Mouse (Mus musculus) erythroblast, adult 5-6 weeks (primary cell): ENCODE data around the gene Mcm8. TPM values are rescaled to one million over a fixed set of nuclear protein-coding genes. Genes with fewer than 3 reads are reported as not detected.

Experiments
- ATAC-seq: replicated peaks from 2 replicates; pipeline ENCODE4 v1.8.0; 2016; ENCODE audit warnings: moderate number of reproducible peaks, mild to moderate bottlenecking, moderate TSS enrichment, inconsistent platforms; ENCODE audit not compliant: poor library complexity, low FRiP score, severe bottlenecking
- total RNA-seq, 2 experiments: library from RNA; stranded (forward) in 1 of 2; stranded (reverse) in 1 of 2; fragments of 150-400 nt in 1 of 2; fragments of 200-764, 138-1000 nt in 1 of 2; gene quantifications; 2 replicates each; pipeline versions ENCODE4 v1.2.3 to v1.2.4; 2015 to 2017; ENCODE audit warnings: low replicate concordance in 2 of 2

Gene Mcm8
- total RNA-seq, 2 experiments from 2014 or later, result 4.8 to 5.8 TPM

DNA sequence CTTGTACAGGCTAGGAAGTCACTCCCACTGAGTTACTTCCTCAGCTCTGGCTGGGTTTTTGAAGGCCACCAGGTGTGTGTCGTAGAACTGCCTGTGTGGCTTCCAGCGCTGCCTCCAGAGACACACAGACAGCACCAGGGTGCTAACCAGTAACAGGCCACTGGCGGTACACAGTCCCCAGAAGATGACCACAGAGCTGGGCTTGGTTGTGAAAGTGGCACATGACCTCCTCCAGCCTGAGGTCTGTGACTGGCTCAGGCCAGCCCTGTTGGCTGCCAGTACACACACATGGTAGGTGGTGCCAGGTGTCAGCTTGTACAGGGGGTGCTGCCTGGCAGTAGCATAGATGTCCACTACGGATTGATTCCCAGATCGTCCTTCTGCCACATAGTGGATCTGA, 53.7 kb downstream of the Mcm8 start:
- 0 out of 2 replicates have a peak, but pooled peaks have one; percentile 29 for ATAC-seq

DNA sequence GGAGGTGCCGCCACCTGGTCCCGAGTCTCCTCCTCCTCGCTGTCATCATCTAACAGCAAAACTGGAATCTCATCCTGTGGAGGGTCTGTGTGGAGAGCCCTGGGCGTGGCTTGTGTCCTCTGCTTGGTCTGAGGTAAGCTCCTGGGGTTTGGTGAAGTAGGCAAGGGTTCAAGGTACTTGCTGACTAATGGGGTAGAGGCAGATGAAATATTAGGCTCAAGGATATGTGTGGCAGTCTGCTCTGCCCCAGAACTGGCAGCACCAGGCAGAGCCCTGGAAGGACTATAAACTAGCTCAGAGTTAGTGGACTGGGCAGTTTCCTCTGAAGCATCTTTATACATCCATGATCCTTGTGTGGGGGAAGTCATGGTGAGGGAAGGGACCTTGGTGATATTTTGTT, 54.3 kb downstream of the Mcm8 start:
- no peak for ATAC-seq

DNA sequence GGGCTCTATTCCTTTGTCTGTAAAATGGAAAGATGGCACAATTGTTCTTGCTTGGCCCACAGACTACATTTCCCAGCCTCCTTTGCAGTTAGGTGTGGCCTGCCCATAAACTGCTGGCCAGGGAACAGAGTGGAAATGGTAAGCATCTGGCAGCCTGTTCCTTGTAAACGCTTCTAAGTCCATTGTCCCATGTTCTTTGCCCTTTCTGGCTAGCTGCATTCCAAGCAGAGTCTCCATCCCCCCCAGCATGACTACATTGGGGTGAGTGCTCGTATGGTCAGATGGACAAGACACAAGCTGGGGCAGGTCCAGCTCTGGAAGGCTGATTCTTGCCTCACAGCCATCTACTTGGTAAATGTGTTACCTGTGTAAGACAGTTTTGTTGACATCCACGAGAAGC, 55.7 kb downstream of the Mcm8 start:
- ATAC-seq, result no peak

GRCm38 (mm10) chr2:132873657-132874326, 57.9 kb downstream of the Mcm8 start:
- no peak for ATAC-seq

- no peak for ATAC-seq
Measured at GRCm38 (mm10) chr2:132876991-132877390, 61.0 kb downstream of the Mcm8 start.

GRCm38 (mm10) chr2:132879261-132880044, 63.5 kb downstream of the Mcm8 start:
- no peak for ATAC-seq

GRCm38 (mm10) chr2:132880844-132881645, 65.1 kb downstream of the Mcm8 start, which contains the start of gene Lrrn4:
Gene Lrrn4 (minus strand): TSS chr2:132880891.
- no peak for ATAC-seq

DNA sequence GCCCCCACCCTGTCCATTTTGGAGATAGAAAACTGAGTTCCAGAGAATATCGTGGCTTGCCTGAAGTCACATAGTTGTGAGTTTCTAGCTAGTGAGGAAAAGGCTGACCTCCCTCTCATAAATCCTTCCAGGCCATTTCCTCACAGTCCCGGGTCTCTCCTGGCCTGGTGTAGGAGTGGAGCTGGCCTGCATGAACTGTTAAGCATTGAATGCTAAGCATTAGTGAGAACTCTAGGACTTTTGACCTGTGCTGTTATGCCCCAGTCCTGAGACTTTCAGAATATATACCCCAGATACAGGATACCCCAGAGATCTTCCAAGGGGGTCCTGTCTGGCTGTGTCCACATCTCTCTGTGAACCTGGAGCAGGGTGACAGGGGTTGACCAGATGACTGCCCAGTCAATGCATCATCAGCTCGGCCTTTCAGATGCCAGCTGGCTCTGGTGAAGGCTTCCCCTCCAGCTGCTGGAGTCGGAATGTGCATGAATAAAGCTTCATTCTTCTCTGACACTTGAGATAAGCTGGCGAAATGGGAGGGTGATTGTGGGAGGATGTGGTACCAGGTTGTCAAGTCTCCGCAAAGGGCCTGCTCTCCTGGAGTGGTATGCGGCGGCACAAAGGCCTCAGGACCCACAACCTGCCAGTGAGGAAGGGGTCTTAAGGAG, 68.5 kb downstream of the Mcm8 start:
- ATAC-seq, result no peak

DNA sequence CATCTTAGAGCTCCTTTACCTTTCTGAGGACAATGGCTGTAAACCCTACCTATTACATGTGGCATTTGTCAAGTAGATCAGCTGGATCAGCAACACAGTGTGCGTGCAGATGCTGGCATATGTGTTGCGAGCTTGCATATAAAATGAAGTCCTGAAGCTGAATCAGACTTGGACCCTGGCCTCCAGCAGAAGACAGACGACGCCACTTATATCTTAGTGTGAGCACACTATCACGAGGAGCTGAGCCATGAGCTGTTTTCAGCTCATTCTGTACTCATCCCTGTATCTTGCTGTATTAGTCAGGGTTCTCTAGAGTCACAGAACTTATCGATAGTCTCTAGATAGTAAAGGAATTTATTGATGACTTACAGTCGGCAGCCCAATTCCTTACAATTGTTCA, 69.4 kb downstream of the Mcm8 start:
- no peak for ATAC-seq

Other genes starting within 250 kb of the Mcm8 start
- gene Gpcpd1, start 228.4 kb upstream of the Mcm8 start, total RNA-seq (2015; ENCODE audit: low replicate concordance), result 1,227 and 1,267 TPM in 2 replicates
- 1,445 and 1,475 TPM in 2 replicates for gene Gpcpd1, start 228.4 kb upstream of the Mcm8 start, total RNA-seq (2017; ENCODE audit: low replicate concordance)
- 17.7 and 30.5 TPM in 2 replicates for gene Shld1, start 129.2 kb upstream of the Mcm8 start, total RNA-seq (2015; ENCODE audit: low replicate concordance)
- gene Shld1, start 129.2 kb upstream of the Mcm8 start, total RNA-seq (2017; ENCODE audit: low replicate concordance), result 26.1 and 27.6 TPM in 2 replicates
- gene Chgb, start 34.9 kb upstream of the Mcm8 start, total RNA-seq (2015; ENCODE audit: low replicate concordance), result not detected in 2 replicates
- gene Chgb, start 34.9 kb upstream of the Mcm8 start, total RNA-seq (2017; ENCODE audit: low replicate concordance), result not detected in 2 replicates
- 7.1 and 10.0 TPM in 2 replicates for gene Trmt6, start 86 bp upstream of the Mcm8 start, total RNA-seq (2015; ENCODE audit: low replicate concordance)
- 7.5 and 7.7 TPM in 2 replicates for gene Trmt6, start 86 bp upstream of the Mcm8 start, total RNA-seq (2017; ENCODE audit: low replicate concordance)
- 7.1 and 17.6 TPM in 2 replicates for gene Crls1, start 30.5 kb downstream of the Mcm8 start, total RNA-seq (2015; ENCODE audit: low replicate concordance)
- 4.6 and 8.3 TPM in 2 replicates for gene Crls1, start 30.5 kb downstream of the Mcm8 start, total RNA-seq (2017; ENCODE audit: low replicate concordance)
- not detected in 2 replicates for gene Lrrn4, start 64.8 kb downstream of the Mcm8 start, total RNA-seq (2015; ENCODE audit: low replicate concordance)
- gene Lrrn4, start 64.8 kb downstream of the Mcm8 start, total RNA-seq (2017; ENCODE audit: low replicate concordance), result not detected in 2 replicates
- not detected in 2 replicates for gene Fermt1, start 129.8 kb downstream of the Mcm8 start, total RNA-seq (2015; ENCODE audit: low replicate concordance)
- gene Fermt1, start 129.8 kb downstream of the Mcm8 start, total RNA-seq (2017; ENCODE audit: low replicate concordance), result not detected in 2 replicates